Mouse (Mus musculus) B cell, adult 2 months (primary cell): ENCODE results near the gene Rcbtb2.

Experiments used
- DNase-seq, 2 experiments: peaks; one replicate each; pipeline ENCODE4 v3.0.0; 2022

The Rcbtb2 gene

GRCm38 (mm10) chr14:73161303-73161702 is 38.5 kb downstream of the Rcbtb2 start:
- DNase-seq, result no peak

DNA sequence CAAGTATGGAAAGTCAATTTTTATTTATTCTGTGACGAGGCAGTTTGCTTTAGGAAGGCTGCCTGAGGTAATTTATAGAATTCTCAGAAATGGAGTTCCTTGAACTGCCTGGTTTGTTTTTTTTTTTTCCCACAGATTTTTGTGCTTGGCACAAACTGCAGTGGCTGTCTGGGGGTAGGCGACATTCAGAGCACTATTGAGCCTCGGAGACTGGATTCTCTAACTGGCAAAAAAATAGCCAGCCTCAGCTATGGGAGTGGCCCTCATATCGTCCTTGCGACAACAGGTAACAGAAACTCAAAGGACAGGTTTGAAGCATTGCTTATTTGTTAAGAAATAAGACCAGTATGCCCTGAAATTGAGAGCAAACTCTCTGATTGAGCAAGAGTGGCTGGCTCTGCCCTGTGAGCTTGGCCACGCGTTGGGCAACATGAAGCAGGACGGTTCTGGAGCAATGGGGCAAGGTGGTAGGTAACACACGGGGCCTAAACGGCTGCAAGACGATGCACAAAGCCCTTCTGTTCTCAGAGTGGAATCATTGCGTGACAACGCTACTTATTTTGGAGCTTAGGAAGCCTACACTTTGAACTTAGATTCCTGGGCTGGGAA is 39.5 kb downstream of the Rcbtb2 start:
- no peak for DNase-seq

DNA sequence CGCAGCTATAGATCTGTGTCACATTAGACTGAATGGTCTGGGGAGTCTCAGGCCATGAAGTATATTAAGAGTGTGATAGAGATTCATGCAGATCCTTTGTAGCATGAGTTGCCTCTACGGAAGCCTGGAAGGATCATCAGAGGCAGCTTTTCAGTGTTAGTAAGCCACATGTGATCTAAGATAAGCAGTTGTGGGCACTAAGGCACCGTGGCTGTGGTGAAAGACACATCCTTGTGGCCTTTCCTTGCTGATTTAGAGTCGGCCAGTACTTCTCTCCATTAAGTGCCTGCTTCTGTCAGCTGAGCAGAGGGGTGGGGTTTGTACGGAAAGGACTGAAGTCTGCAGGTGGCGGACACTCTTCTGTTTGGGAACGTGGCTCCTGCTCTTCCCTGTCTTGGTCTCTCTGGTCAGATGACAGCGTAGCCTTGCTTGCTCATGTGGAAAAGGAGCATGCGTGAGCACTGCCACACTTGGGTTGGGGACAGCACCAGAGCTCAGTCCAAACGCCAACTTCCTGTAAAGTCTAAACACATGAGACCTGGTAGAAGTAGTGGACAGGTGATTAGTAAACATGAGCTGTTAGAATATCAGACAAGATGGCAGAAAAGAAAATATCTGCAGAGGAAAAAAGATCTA is 40.6 kb downstream of the Rcbtb2 start:
- no peak for DNase-seq

- no peak for DNase-seq
Measured at GRCm38 (mm10) chr14:73165136-73165535, 42.3 kb downstream of the Rcbtb2 start.

DNA sequence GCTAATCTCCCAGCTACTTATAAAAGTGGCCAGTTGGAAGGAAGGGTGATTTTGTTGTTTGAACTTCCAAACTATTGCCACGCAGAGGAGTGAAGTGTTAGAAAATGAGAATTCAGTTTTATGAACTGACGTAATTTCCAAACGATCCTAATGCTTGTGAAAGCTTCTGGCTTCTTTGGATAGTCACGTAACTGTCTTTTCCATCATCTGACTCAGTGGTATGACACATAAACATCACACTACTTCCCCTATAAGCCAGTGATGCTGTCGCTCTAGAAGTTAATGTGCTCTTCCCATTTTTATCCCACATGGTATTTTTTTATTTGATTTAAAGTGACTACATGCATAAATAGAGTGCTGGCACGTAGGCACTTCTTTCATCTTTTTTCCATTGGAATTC is 45.8 kb downstream of the Rcbtb2 start:
- no peak for DNase-seq

DNA sequence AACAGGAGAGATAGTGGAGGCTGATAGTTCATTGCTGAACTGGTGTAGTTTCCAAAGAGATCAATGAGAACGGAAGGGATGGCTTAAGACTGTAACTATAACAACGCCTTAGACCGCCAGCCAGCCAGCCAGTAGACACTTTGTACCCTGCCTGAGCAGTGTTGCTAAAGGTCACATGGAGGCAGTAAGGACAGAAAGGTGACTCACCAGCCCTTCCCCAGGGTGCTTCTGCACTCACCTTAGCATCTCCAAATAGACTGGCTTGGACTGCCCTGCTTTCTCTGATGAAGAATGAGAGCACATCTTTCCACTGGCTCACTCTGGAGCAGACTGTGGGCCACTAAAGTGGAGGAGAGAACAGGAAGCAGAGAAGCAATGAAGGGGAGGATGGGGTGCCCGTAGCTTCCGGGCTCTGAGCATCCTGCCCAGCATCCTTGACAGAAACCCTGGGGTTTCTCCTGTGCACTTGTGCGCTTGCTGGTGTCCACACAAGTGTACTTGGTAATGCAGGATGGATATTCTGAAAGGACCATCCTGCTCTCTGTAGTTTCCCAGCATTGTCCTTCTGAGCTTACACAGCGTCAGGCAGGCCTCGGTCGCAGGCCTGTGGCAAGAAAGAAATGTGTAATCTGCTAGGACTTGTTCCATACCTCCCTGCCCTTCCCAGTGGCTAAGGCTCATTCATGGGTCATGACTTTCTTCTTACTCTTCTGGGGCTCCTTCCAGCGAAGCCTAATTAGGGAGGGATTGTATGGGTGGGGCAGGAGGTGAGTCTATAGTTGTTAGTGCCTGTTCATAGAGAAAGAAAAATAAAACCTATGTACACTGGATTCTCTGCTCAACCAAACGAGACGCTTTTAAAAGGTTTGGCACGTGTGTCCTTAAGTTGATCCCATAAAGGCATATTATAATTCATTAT is 47.3 kb downstream of the Rcbtb2 start:
- DNase-seq, result no peak

DNA sequence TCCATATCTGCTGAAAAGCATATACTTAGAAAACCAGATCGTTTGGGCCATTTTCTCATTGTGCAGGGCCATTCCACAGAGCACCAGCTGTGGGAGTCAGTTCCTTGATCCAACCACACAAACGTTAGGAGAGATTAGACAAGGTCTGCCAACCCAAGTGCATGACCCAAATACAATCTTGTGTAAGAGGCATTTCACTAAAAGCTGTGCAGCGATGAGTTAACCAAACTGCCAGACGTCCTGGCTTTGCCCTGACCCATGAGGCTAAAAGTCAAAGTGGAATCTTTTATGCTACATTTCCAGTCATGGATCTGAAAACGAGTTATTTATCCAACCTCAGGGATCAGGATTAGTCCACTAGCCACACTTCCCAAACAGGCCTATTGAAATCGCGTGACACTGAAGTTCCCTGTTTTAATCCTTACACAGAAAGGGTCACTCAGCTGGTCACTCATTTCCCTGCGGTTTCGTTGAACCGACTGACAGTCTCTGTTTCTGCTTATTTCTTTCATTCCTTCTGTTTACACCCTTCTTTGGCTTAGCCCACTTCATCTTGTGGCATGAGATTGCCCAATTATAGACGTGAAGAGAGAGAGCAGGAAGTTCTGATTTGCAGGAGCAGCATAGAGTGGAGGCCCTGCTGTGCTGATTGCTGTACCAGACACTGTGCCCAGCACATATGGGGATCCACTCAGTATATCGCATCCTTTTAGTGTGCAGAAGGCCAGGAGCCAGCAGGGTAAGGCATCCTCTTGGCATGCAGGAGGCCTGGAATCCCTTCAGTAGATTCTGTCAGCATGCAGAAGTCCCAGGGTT is 49.6 kb downstream of the Rcbtb2 start:
- no peak for DNase-seq

- no peak for DNase-seq
Measured at GRCm38 (mm10) chr14:73173662-73174061, 50.8 kb downstream of the Rcbtb2 start.

- DNase-seq, result no peak
Measured at GRCm38 (mm10) chr14:73174091-73174995, 51.5 kb downstream of the Rcbtb2 start.

DNA sequence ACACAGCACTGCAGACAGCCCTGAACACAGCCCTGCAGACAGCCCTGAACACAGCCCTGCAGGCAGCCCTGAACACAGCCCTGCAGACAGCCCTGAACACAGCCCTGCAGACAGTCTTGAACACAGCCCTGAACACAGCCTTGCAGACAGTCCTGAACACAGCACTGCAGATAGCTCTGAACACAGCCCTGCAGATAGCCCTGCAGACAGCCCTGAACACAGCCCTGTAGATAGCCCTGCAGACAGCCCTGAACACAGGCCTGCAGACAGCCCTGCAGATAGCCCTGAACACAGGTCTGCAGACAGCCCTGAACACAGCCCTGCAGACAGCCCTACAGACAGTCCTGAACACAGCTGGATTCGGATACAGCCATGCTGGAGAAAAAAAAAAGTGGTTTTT is 52.2 kb downstream of the Rcbtb2 start:
- DNase-seq, result no peak

DNA sequence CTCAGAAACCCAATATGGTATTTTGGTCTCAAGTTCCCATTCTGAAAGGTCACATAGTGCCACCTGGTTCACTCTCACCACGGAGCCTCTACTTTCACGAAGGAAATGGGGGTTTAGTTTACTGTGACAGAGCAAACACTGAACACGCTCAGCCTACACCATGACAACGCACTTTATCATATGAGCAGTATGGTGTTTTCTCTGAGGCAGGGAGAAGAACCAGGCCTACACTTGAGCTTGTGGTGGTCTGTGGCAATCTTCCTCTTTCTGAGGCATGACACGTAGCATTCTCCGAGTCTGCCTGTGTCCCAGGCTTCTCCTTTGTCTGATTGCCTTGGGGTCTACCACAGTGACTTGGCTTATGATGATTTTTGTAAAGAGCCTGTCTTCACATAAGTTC is 53.0 kb downstream of the Rcbtb2 start:
- peak; percentile 10 to 20 for DNase-seq

DNA sequence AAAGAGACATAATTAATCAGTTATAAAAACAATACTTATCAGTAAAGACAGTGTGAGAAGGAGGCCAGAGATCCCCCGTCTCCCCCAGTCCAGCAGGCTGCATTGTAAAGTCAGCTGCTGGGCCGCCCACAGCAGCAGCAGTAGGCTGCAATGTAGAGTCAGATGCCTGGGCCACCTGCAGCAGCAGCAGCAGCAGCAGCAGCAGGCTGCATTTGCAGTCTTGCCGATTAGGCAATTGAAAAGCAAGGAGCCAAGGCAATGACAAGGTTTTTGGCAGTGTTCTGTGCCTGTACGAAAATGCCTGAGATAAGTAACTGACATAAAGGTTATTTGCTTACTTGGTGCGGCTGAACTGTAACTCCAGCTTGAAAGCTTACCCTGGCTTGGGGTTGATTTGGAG is 53.4 kb downstream of the Rcbtb2 start:
- DNase-seq, result no peak

- no peak for DNase-seq
Measured at GRCm38 (mm10) chr14:73177961-73178360, 55.1 kb downstream of the Rcbtb2 start.

DNA sequence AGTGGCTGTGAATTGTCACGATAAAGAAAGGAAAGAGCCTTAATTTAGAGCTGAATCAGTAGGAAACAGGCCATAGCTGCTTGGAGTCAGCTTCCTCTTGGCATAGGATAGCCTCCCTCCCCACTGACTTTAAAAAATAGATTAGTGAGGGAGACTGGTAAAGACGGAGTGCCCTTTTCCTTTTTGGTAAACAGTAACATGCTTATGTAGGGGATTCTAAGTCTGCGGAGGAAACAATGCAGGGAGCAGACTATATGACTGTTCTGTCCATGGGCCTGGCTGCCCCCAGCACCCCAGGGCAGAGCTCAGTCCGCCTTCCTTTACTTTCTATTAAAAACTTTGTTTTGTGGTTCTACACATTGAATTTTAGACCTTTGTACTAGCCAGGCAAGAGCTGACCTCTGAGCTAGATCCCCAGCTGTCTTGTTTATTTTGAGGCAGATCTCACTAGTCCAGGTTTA is 56.4 kb downstream of the Rcbtb2 start:
- no peak for DNase-seq

- DNase-seq, result peak; percentile 20 to 29
Measured at GRCm38 (mm10) chr14:73180671-73181070, 57.8 kb downstream of the Rcbtb2 start.

DNA sequence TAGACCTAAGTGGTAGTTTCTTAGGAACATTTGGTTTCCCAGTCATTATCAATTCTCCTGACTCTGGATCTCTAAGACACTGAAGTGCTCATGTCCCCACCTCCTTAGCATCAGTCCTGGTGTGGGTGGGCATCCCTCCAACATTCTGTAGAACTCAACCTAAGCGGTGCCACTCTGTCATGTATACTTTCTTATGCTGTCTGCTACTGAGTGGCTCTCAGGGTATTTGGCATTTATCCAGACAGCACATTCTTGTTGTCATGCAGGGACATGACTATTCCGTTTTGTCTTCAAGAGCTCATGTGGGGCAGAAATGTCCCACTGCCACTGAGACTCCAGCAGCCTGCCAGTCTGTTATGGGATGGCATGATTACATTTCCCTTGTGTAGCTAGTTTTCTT is 58.3 kb downstream of the Rcbtb2 start:
- no peak for DNase-seq

- no peak for DNase-seq
Measured at GRCm38 (mm10) chr14:73186875-73187274, 64.0 kb downstream of the Rcbtb2 start.

DNA sequence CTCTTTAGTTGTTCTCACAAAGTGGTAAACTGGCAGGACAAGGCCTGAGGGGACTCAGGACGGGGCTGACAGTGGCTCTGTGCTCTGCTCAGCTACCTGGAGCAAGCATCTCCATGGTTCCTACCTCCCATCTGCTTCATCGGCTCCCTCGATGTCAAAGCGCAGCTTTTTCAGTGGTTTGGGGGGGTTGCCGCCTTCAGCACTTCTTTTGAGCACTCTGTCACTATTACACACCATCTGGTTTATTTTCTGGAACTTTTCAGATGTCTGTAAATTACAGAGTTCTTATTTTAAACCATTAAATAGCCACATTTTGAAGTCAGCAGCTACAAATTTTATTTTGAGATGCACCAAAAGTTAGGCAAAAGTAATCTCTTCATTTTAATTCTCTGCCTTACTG is 76.2 kb downstream of the Rcbtb2 start:
- no peak for DNase-seq

GRCm38 (mm10) chr14:73201447-73201846 is 78.6 kb downstream of the Rcbtb2 start:
- DNase-seq, result no peak

DNA sequence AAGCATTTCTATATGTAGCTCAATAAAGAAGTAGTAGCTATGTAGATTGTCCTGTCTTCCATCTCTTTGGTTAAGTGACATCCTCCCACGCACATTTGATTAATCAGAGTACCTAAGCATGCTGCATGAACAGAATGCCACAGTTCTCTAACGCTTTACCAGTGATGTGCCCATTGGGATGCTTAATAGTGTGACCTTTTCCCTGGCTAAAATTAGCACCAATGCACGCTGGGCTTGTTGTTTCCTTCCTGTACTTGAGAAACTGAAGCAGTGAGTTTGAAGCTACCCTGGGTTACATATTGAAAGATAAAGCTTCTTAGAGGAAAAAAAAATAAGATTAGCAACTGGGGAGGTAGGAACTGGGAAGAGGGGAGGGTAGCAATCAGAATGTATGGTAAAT is 81.2 kb downstream of the Rcbtb2 start:
- no peak for DNase-seq

DNA sequence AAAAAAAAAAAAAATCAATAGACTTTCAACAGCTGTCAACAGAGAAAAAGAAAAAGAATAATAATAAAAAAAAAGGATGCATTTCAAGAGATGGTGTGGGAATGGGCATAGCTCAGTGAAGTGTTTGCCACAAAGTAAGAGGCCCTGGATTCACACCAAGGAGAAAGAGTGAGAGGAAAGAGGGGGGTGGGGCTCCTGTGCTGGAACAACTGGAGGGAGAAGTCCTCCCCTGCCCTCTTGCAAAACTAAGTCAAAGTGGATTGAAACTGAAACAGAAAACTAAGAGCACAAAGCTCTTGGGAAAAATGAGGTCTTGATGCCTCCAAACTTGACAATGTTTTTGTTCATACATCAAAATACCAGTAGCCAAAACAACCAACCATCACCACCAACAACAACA is 86.4 kb downstream of the Rcbtb2 start:
- DNase-seq, result no peak

DNA sequence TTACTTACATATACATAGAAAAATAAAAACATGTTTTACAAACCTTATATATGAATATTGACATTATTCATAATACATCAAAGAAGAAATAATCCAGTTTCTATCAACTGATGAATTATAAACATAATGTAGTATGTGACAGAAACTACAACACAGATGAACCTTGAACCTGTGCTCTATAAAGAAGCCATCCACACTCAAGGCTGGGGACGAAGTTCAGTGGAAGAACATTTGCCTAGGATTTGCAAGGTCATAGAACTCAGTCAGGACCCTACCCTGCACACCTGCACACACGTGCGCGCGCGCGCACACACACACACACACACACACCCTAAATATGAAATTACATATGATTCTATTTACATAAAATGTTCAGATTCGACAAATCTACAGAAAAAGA is 87.4 kb downstream of the Rcbtb2 start:
- no peak for DNase-seq
